Mouse (Mus musculus) liver, postnatal 0 days (tissue): ENCODE data around the gene Ehd4.

Experiments used
- CTCF ChIP-seq: sonication (generic); IDR thresholded peaks from 2 replicates; pipeline ENCODE4 v1.5.1; 2016; ENCODE audit warnings: antibody characterized with exemption, low read depth
- EP300 ChIP-seq: IDR thresholded peaks from 2 replicates; pipeline ENCODE4 v1.6.1; 2016; ENCODE audit warnings: antibody characterized with exemption, low read depth, mild to moderate bottlenecking

- TF ChIP-seq CTCF (no peak), EP300 (no peak)
Measured at GRCm38 (mm10) chr2:120125461-120125860, 28.9 kb downstream of the Ehd4 start.
